Comparison of ENCODE assay signal across 14 mouse cellular contexts in the genomic region with DNA sequence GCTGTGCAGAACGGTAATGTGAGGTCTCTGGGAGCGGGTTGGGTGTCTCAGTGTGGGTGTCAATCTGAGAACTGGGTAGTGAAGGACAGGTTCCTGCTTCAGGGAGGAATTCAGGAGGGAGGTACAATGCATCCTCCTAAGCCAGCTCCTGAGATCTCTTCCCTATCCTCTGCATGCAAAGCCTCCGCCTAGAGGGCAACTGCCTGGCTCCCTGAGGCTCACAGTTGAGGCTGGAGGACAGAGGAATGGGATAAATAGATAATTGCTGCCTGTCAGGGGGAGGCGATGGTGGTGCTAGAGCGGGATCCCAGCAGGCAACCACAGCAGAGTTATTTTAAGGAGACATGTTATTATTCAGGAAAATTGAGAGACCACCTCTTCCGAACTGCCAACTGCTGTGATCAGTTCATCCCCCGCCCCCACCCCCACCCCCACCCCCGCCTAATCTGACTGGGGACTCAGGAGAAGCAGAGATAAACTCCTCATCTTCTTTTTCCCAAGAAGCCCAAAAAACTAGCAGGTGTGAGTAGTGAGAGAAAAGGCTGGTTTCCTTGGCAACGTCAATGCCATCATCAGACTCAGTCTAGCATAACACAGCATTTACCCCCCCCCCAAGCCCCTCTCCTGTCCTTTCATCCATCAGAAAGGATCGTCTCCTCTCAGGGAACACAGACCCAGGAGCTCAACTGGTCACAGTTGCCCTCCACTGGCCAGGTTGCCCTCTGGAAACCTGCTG.
DNase-seq lines count a peak whose midpoint lies in the region; ATAC-seq and TF ChIP-seq lines count a peak whose summit lies in the region.
"Had no signal": no experiment of that assay in that cellular context is flagged by ENCODE, and none has a peak within 500 bp of the region (broad histone marks: within the 10 kb centered on the region; RNA-seq: fewer than 3 reads in every experiment).

No protein-coding gene starts in this region.

- no peaks in the 10 kb centered on the region for H3K9me3 ChIP-seq in embryonic facial prominence, embryonic 10.5 days
- H3K9me3 ChIP-seq in forebrain, embryonic 14.5 days (replicated peaks; ENCODE audit: control insufficient read depth, low read length), result no peaks in the 10 kb centered on the region
- no peaks in the 10 kb centered on the region for H3K9me3 ChIP-seq in midbrain, embryonic 10.5 days (replicated peaks)
- no peaks in the 10 kb centered on the region for H3K9me3 ChIP-seq in neural tube, embryonic 14.5 days (ENCODE audit: control insufficient read depth, low read length)
- no peaks in the 10 kb centered on the region for H3K9me3 ChIP-seq in lung, postnatal 0 days (ENCODE audit: low read length)

- ATAC-seq in forebrain, embryonic 14.5 days, result peak; percentile 67
- ATAC-seq in neural tube, embryonic 14.5 days (ENCODE audit: low read depth), result peak; percentile 44
- no peak for ATAC-seq in lung, postnatal 0 days

- H3K4me2 ChIP-seq in forebrain, embryonic 14.5 days (ENCODE audit: low read length), result peak overlapping the region; percentile 20
- H3K4me2 ChIP-seq in neural tube, embryonic 14.5 days (ENCODE audit: low read depth, low read length), result no peak overlapping the region
- no peak overlapping the region for H3K4me2 ChIP-seq in lung, postnatal 0 days (replicated peaks; ENCODE audit: low read depth, low read length)
- H3K4me2 ChIP-seq: liver, embryonic 11.5 days had no signal

- no peak overlapping the region for H3K4me3 ChIP-seq in embryonic facial prominence, embryonic 10.5 days
- H3K4me3 ChIP-seq in forebrain, embryonic 14.5 days (ENCODE audit: low read depth, low read length), result no peak overlapping the region
- H3K4me3 ChIP-seq in midbrain, embryonic 10.5 days, result peak overlapping the region; percentile 9; the same call in 1 of the 2 replicates
- no peak overlapping the region for H3K4me3 ChIP-seq in neural tube, embryonic 14.5 days (ENCODE audit: low read depth, low read length)
- no peak overlapping the region for H3K4me3 ChIP-seq in kidney, adult 2 months (ENCODE audit: insufficient read depth, low read depth, low read length)
- no peak overlapping the region for H3K4me3 ChIP-seq in lung, postnatal 0 days (ENCODE audit: low read depth, low read length)

- TF ChIP-seq CTCF in kidney, adult 2 months (conservative IDR thresholded peaks at IDR 0.05; ENCODE audit: insufficient read depth, insufficient read length, low read depth, low read length), result no peak
- TF ChIP-seq CTCF in lung, postnatal 0 days (IDR thresholded peaks at IDR 0.05), result no peak

- TF ChIP-seq POLR2A in kidney, adult 2 months (IDR thresholded peaks at IDR 0.05; ENCODE audit: low read depth, low read length), result no peak

- peak; percentile 13 for DNase-seq in embryonic facial prominence, embryonic 10.5 days (ENCODE audit: low spot score)
- peak; percentile 86 for DNase-seq in forebrain, embryonic 14.5 days (ENCODE audit: low spot score)
- DNase-seq in midbrain, embryonic 10.5 days (ENCODE audit: low spot score), result peak; percentile 33
- DNase-seq in kidney, postnatal 14 days, result no peak
- DNase-seq in kidney, adult 2 months, result no peak
- no peak for DNase-seq in lung, postnatal 0 days (ENCODE audit: low spot score)
- no peak for DNase-seq in Muller cell, postnatal 12 days (ENCODE audit: inconsistent ontology term)
- DNase-seq: adrenal gland, postnatal 10 days; cerebellum, adult 11 months; kidney, postnatal 10 days; lung, postnatal 36 days; thymus, adult 2 months had no signal

- H3K36me3 ChIP-seq in embryonic facial prominence, embryonic 10.5 days (replicated peaks), result no peaks in the 10 kb centered on the region
- H3K36me3 ChIP-seq in forebrain, embryonic 14.5 days (ENCODE audit: control insufficient read depth, insufficient read depth, low read length), result peaks cover 17% of the 10 kb centered on the region
- peaks cover 9% of the 10 kb centered on the region for H3K36me3 ChIP-seq in midbrain, embryonic 10.5 days
- peaks cover 7% of the 10 kb centered on the region; the same call in 1 of the 2 replicates for H3K36me3 ChIP-seq in neural tube, embryonic 14.5 days (ENCODE audit: control insufficient read depth, insufficient read depth, low read length)
- no peaks in the 10 kb centered on the region for H3K36me3 ChIP-seq in kidney, adult 2 months (ENCODE audit: control insufficient read depth, insufficient read depth, low read length)
- no peaks in the 10 kb centered on the region for H3K36me3 ChIP-seq in lung, postnatal 0 days (ENCODE audit: insufficient read depth, low read length)

- peak overlapping the region; percentile 54; the same call in 1 of the 2 replicates for H3K27ac ChIP-seq in embryonic facial prominence, embryonic 10.5 days (replicated peaks)
- peak overlapping the region; percentile 93 for H3K27ac ChIP-seq in forebrain, embryonic 14.5 days (ENCODE audit: low read depth, low read length)
- peak overlapping the region; percentile 72 for H3K27ac ChIP-seq in midbrain, embryonic 10.5 days (replicated peaks)
- H3K27ac ChIP-seq in neural tube, embryonic 14.5 days (ENCODE audit: low read depth, low read length), result peak overlapping the region; percentile 83
- no peak overlapping the region for H3K27ac ChIP-seq in kidney, adult 2 months (ENCODE audit: insufficient read depth, low read depth, low read length)
- no peak overlapping the region for H3K27ac ChIP-seq in lung, postnatal 0 days (ENCODE audit: low read length)

- WGBS in embryonic facial prominence, embryonic 10.5 days, result 8% methylated on average over 10 of the region's 10 CpGs
- 8% methylated on average over 10 of the region's 10 CpGs for WGBS in forebrain, embryonic 14.5 days
- 5% methylated on average over 10 of the region's 10 CpGs for WGBS in midbrain, embryonic 10.5 days
- 5% methylated on average over 10 of the region's 10 CpGs for WGBS in neural tube, embryonic 14.5 days
- WGBS in kidney, adult 2 months, result 46% methylated on average over 10 of the region's 10 CpGs
- WGBS in lung, postnatal 0 days, result 29% methylated on average over 10 of the region's 10 CpGs

- peaks cover 12% of the 10 kb centered on the region for H3K4me1 ChIP-seq in embryonic facial prominence, embryonic 10.5 days
- H3K4me1 ChIP-seq in forebrain, embryonic 14.5 days (ENCODE audit: control insufficient read depth, insufficient read depth, low read length), result peaks cover 28% of the 10 kb centered on the region
- peaks cover 38% of the 10 kb centered on the region for H3K4me1 ChIP-seq in midbrain, embryonic 10.5 days
- H3K4me1 ChIP-seq in neural tube, embryonic 14.5 days (ENCODE audit: control insufficient read depth, insufficient read depth, low read length), result peaks cover 23% of the 10 kb centered on the region
- H3K4me1 ChIP-seq in kidney, adult 2 months (ENCODE audit: control insufficient read depth, insufficient read depth, low read length), result no peaks in the 10 kb centered on the region
- H3K4me1 ChIP-seq in lung, postnatal 0 days (ENCODE audit: insufficient read depth, low read depth, low read length), result no peaks in the 10 kb centered on the region

- no peak for TF ChIP-seq EP300 in lung, postnatal 0 days (IDR thresholded peaks at IDR 0.05)

- H3K27me3 ChIP-seq in embryonic facial prominence, embryonic 10.5 days (replicated peaks; ENCODE audit: low read depth, poor library complexity, severe bottlenecking), result 0 out of 2 replicates have a peak, but pooled peaks cover 3% of the 10 kb centered on the region
- no peaks in the 10 kb centered on the region for H3K27me3 ChIP-seq in forebrain, embryonic 14.5 days (replicated peaks; ENCODE audit: control insufficient read depth, insufficient read depth, low read length)
- no peaks in the 10 kb centered on the region for H3K27me3 ChIP-seq in midbrain, embryonic 10.5 days (ENCODE audit: low read depth, poor library complexity, severe bottlenecking)
- no peaks in the 10 kb centered on the region for H3K27me3 ChIP-seq in neural tube, embryonic 14.5 days (ENCODE audit: control insufficient read depth, insufficient read depth, low read length)
- H3K27me3 ChIP-seq in kidney, adult 2 months (replicated peaks; ENCODE audit: control insufficient read depth, insufficient read depth, low read length), result no peaks in the 10 kb centered on the region
- H3K27me3 ChIP-seq in lung, postnatal 0 days (replicated peaks; ENCODE audit: insufficient read depth, low read length), result no peaks in the 10 kb centered on the region

- peak overlapping the region; percentile 45 for H3K9ac ChIP-seq in forebrain, embryonic 14.5 days (ENCODE audit: low read length)
- H3K9ac ChIP-seq in neural tube, embryonic 14.5 days (replicated peaks; ENCODE audit: low read depth, low read length), result no peak overlapping the region; the same call in 1 of the 2 replicates
- no peak overlapping the region for H3K9ac ChIP-seq in lung, postnatal 0 days (replicated peaks; ENCODE audit: low read depth)

Comparison
In these comparisons a context has a peak if more than half of its experiments do, and no peak if none do; other contexts are left out.
1. DNase-seq: peak in embryonic facial prominence, embryonic 10.5 days (single experiment), forebrain, embryonic 14.5 days (single experiment) and midbrain, embryonic 10.5 days (single experiment); none in kidney, postnatal 14 days (single experiment), kidney, adult 2 months (single experiment), lung, postnatal 0 days (single experiment) and Muller cell, postnatal 12 days (single experiment).
2. H3K27ac ChIP-seq: peak in embryonic facial prominence, embryonic 10.5 days (single experiment), forebrain, embryonic 14.5 days (single experiment), midbrain, embryonic 10.5 days (single experiment) and neural tube, embryonic 14.5 days (single experiment); none in kidney, adult 2 months (single experiment) and lung, postnatal 0 days (single experiment).